Mouse (Mus musculus): ENCODE measurements around the gene Zmynd8. TPM values are rescaled to one million over a fixed set of nuclear protein-coding genes. Genes with fewer than 3 reads are reported as not detected.

The Zmynd8 gene
- polyA plus RNA-seq, 1 experiment from 2014 or later, result 60.0 TPM

- WGBS, result 96% methylated on average over 3 of the region's 3 CpGs
- Histone ChIP-seq H3K9me3 (no peaks in the 10 kb centered on the region), H3K4me1 (replicated peaks) (peaks cover 68% of the 10 kb centered on the region), H3K27me3 (ENCODE audit: insufficient read depth, poor library complexity, severe bottlenecking) (no peaks in the 10 kb centered on the region), H3K36me3 (no peaks in the 10 kb centered on the region), H3K4me3 (no peak overlapping the region), H3K27ac (peak overlapping the region; percentile 56; the same call in 1 of the 2 replicates)
- no peak for DNase-seq (ENCODE audit: low spot score)
Observed at GRCm38 (mm10) chr2:165893232-165893631, 5.6 kb downstream of the Zmynd8 start.

GRCm38 (mm10) chr2:165892626-165893025 is 6.2 kb downstream of the Zmynd8 start:
- Histone ChIP-seq H3K36me3 (no peaks in the 10 kb centered on the region), H3K9me3 (no peaks in the 10 kb centered on the region), H3K27me3 (ENCODE audit: insufficient read depth, poor library complexity, severe bottlenecking) (no peaks in the 10 kb centered on the region), H3K27ac (0 out of 2 replicates have a peak overlapping the region, but pooled peaks have one; percentile 56), H3K4me3 (no peak overlapping the region), H3K4me1 (replicated peaks) (peaks cover 74% of the 10 kb centered on the region)
- DNase-seq (ENCODE audit: low spot score), result no peak
- WGBS, result 88% methylated on average over 5 of the region's 5 CpGs

- peaks cover 74% of the 10 kb centered on the region for H3K4me1 ChIP-seq (replicated peaks)
- no peaks in the 10 kb centered on the region for H3K27me3 ChIP-seq (ENCODE audit: insufficient read depth, poor library complexity, severe bottlenecking)
- H3K4me3 ChIP-seq, result no peak overlapping the region
- H3K27ac ChIP-seq, result peak overlapping the region; percentile 98
- no peaks in the 10 kb centered on the region for H3K36me3 ChIP-seq
- H3K9me3 ChIP-seq, result no peaks in the 10 kb centered on the region
- 87% methylated on average over 10 of the region's 10 CpGs for WGBS
- DNase-seq (ENCODE audit: low spot score), result no peak
Observed at GRCm38 (mm10) chr2:165890401-165890800, 8.4 kb downstream of the Zmynd8 start.

GRCm38 (mm10) chr2:165889874-165890273 is 8.9 kb downstream of the Zmynd8 start:
- peak overlapping the region; percentile 98 for H3K27ac ChIP-seq
- H3K27me3 ChIP-seq (ENCODE audit: insufficient read depth, poor library complexity, severe bottlenecking), result no peaks in the 10 kb centered on the region
- H3K36me3 ChIP-seq, result no peaks in the 10 kb centered on the region
- DNase-seq (ENCODE audit: low spot score), result no peak
- 76% methylated on average over 10 of the region's 10 CpGs for WGBS
- peaks cover 74% of the 10 kb centered on the region for H3K4me1 ChIP-seq (replicated peaks)
- H3K9me3 ChIP-seq, result no peaks in the 10 kb centered on the region
- no peak overlapping the region for H3K4me3 ChIP-seq

- Histone ChIP-seq H3K4me3 (no peak overlapping the region), H3K27me3 (ENCODE audit: insufficient read depth, poor library complexity, severe bottlenecking) (no peaks in the 10 kb centered on the region), H3K4me1 (replicated peaks) (peaks cover 75% of the 10 kb centered on the region), H3K9me3 (no peaks in the 10 kb centered on the region), H3K36me3 (no peaks in the 10 kb centered on the region), H3K27ac (peak overlapping the region; percentile 98)
- 73% methylated on average over 7 of the region's 7 CpGs for WGBS
- no peak for DNase-seq (ENCODE audit: low spot score)
Observed at GRCm38 (mm10) chr2:165889266-165889665, 9.6 kb downstream of the Zmynd8 start.

- Histone ChIP-seq H3K9me3 (no peaks in the 10 kb centered on the region), H3K4me1 (replicated peaks) (peaks cover 79% of the 10 kb centered on the region), H3K36me3 (no peaks in the 10 kb centered on the region), H3K27me3 (ENCODE audit: insufficient read depth, poor library complexity, severe bottlenecking) (no peaks in the 10 kb centered on the region), H3K27ac (peak overlapping the region; percentile 98), H3K4me3 (peak overlapping the region; percentile 20; the same call in 1 of the 2 replicates)
- WGBS, result 20% methylated on average over 3 of the region's 3 CpGs
- no peak for DNase-seq (ENCODE audit: low spot score)
Observed at GRCm38 (mm10) chr2:165888813-165889221, 10.0 kb downstream of the Zmynd8 start.

- 24% methylated on average over 13 of the region's 13 CpGs for WGBS
Observed at GRCm38 (mm10) chr2:165888396-165888795, 10.4 kb downstream of the Zmynd8 start.

GRCm38 (mm10) chr2:165886857-165887628 is 11.8 kb downstream of the Zmynd8 start:
- Histone ChIP-seq H3K4me1 (replicated peaks) (peaks cover 89% of the 10 kb centered on the region), H3K27me3 (ENCODE audit: insufficient read depth, poor library complexity, severe bottlenecking) (no peaks in the 10 kb centered on the region), H3K36me3 (no peaks in the 10 kb centered on the region), H3K9me3 (no peaks in the 10 kb centered on the region), H3K27ac (peak overlapping the region; percentile 98), H3K4me3 (peak overlapping the region; percentile 32)
- 2% methylated on average over 25 of the region's 25 CpGs for WGBS
- peak; percentile 76 for DNase-seq (ENCODE audit: low spot score)

More at GRCm38 (mm10) chr2:165888396-165888795, 10.4 kb downstream of the Zmynd8 start:
- peak overlapping the region; percentile 20; the same call in 1 of the 2 replicates for H3K4me3 ChIP-seq
- DNase-seq (ENCODE audit: low spot score), result peak; percentile 69
- H3K27me3 ChIP-seq (ENCODE audit: insufficient read depth, poor library complexity, severe bottlenecking), result no peaks in the 10 kb centered on the region
- H3K4me1 ChIP-seq (replicated peaks), result peaks cover 83% of the 10 kb centered on the region
- H3K9me3 ChIP-seq, result no peaks in the 10 kb centered on the region
- H3K36me3 ChIP-seq, result no peaks in the 10 kb centered on the region
- H3K27ac ChIP-seq, result peak overlapping the region; percentile 98

- Histone ChIP-seq H3K4me3 (peak overlapping the region; percentile 32), H3K4me1 (replicated peaks) (peaks cover 94% of the 10 kb centered on the region), H3K27me3 (ENCODE audit: insufficient read depth, poor library complexity, severe bottlenecking) (no peaks in the 10 kb centered on the region), H3K27ac (peak overlapping the region; percentile 98), H3K9me3 (no peaks in the 10 kb centered on the region), H3K36me3 (no peaks in the 10 kb centered on the region)
- WGBS, result 2% methylated on average over 3 of the region's 3 CpGs
- DNase-seq (ENCODE audit: low spot score), result no peak
Observed at GRCm38 (mm10) chr2:165886482-165886856, 12.3 kb downstream of the Zmynd8 start.

- no peak for DNase-seq (ENCODE audit: low spot score)
- no peaks in the 10 kb centered on the region for H3K36me3 ChIP-seq
- WGBS, result 23% methylated on average over 4 of the region's 4 CpGs
- H3K27ac ChIP-seq, result peak overlapping the region; percentile 98
- H3K4me1 ChIP-seq (replicated peaks), result peaks cover 100% of the 10 kb centered on the region
- H3K4me3 ChIP-seq, result peak overlapping the region; percentile 32
- H3K27me3 ChIP-seq (ENCODE audit: insufficient read depth, poor library complexity, severe bottlenecking), result no peaks in the 10 kb centered on the region
- no peaks in the 10 kb centered on the region for H3K9me3 ChIP-seq
Observed at GRCm38 (mm10) chr2:165885951-165886320, 12.9 kb downstream of the Zmynd8 start.

- DNase-seq (ENCODE audit: low spot score), result peak; percentile 77
- Histone ChIP-seq H3K36me3 (0 out of 2 replicates have a peak, but pooled peaks cover 1% of the 10 kb centered on the region), H3K27ac (peak overlapping the region; percentile 98), H3K27me3 (ENCODE audit: insufficient read depth, poor library complexity, severe bottlenecking) (no peaks in the 10 kb centered on the region), H3K4me1 (replicated peaks) (peaks cover 100% of the 10 kb centered on the region), H3K4me3 (peak overlapping the region; percentile 32), H3K9me3 (no peaks in the 10 kb centered on the region)
- 3% methylated on average over 17 of the region's 17 CpGs for WGBS
Observed at GRCm38 (mm10) chr2:165885225-165885950, 13.4 kb downstream of the Zmynd8 start.

GRCm38 (mm10) chr2:165884577-165885224 is 14.1 kb downstream of the Zmynd8 start:
- Histone ChIP-seq H3K4me1 (replicated peaks) (peaks cover 100% of the 10 kb centered on the region), H3K27me3 (ENCODE audit: insufficient read depth, poor library complexity, severe bottlenecking) (no peaks in the 10 kb centered on the region), H3K27ac (peak overlapping the region; percentile 98), H3K36me3 (0 out of 2 replicates have a peak, but pooled peaks cover 2% of the 10 kb centered on the region), H3K9me3 (no peaks in the 10 kb centered on the region), H3K4me3 (peak overlapping the region; percentile 51)
- 3% methylated on average over 21 of the region's 21 CpGs for WGBS
- peak; percentile 97 for DNase-seq (ENCODE audit: low spot score)
